Mouse (Mus musculus): Measurements from ENCODE around the gene Fgfr2. TPM values are rescaled to one million over a fixed set of nuclear protein-coding genes. Genes with fewer than 3 reads are reported as not detected.

Gene Fgfr2
- polyA plus RNA-seq, 1 experiment from 2014 or later, result 106 TPM

GRCm38 (mm10) chr7:133066776-133067175, 56.4 kb downstream of the Fgfr2 start:
- no peak overlapping the region for H3K4me2 ChIP-seq (ENCODE audit: low read depth, low read length)
- no peaks in the 10 kb centered on the region for H3K9me3 ChIP-seq (ENCODE audit: control insufficient read depth, low read length)
- H3K36me3 ChIP-seq (ENCODE audit: control insufficient read depth, insufficient read depth, low read length), result peaks cover 10% of the 10 kb centered on the region
- H3K9ac ChIP-seq (ENCODE audit: low read depth, low read length), result no peak overlapping the region
- H3K27me3 ChIP-seq (replicated peaks; ENCODE audit: control insufficient read depth, insufficient read depth, low read length), result no peaks in the 10 kb centered on the region
- no peak overlapping the region for H3K27ac ChIP-seq (replicated peaks; ENCODE audit: low read depth, low read length)
- no peaks in the 10 kb centered on the region; the same call in 1 of the 2 replicates for H3K4me1 ChIP-seq (ENCODE audit: control insufficient read depth, insufficient read depth, low read length)
- ATAC-seq (ENCODE audit: low read depth) (0 out of 2 replicates have a peak, but pooled peaks have one; percentile 12), DNase-seq (ENCODE audit: low spot score) (peak; percentile 77)
- H3K4me3 ChIP-seq (ENCODE audit: low read depth, low read length), result no peak overlapping the region
- 38% methylated on average over 6 of the region's 6 CpGs for WGBS

- no peaks in the 10 kb centered on the region for H3K27me3 ChIP-seq (replicated peaks; ENCODE audit: control insufficient read depth, insufficient read depth, low read length)
- DNase-seq (ENCODE audit: low spot score), result no peak
- H3K4me1 ChIP-seq (ENCODE audit: control insufficient read depth, insufficient read depth, low read length), result peaks cover 3% of the 10 kb centered on the region; the same call in 1 of the 2 replicates
- no peak overlapping the region for H3K4me2 ChIP-seq (ENCODE audit: low read depth, low read length)
- H3K27ac ChIP-seq (replicated peaks; ENCODE audit: low read depth, low read length), result no peak overlapping the region
- WGBS, result 87% methylated on average over 3 of the region's 3 CpGs
- H3K36me3 ChIP-seq (ENCODE audit: control insufficient read depth, insufficient read depth, low read length), result peaks cover 1% of the 10 kb centered on the region; the same call in 1 of the 2 replicates
- no peaks in the 10 kb centered on the region for H3K9me3 ChIP-seq (ENCODE audit: control insufficient read depth, low read length)
- H3K4me3 ChIP-seq (ENCODE audit: low read depth, low read length), result no peak overlapping the region
- ATAC-seq (ENCODE audit: low read depth), result no peak
- H3K9ac ChIP-seq (ENCODE audit: low read depth, low read length), result no peak overlapping the region
Measured at GRCm38 (mm10) chr7:133062055-133062454, 61.1 kb downstream of the Fgfr2 start.

- no peak overlapping the region for H3K9ac ChIP-seq (ENCODE audit: low read depth, low read length)
- DNase-seq (ENCODE audit: low spot score), result no peak
- H3K4me3 ChIP-seq (ENCODE audit: low read depth, low read length), result no peak overlapping the region
- H3K27ac ChIP-seq (replicated peaks; ENCODE audit: low read depth, low read length), result no peak overlapping the region
- no peak overlapping the region for H3K4me2 ChIP-seq (ENCODE audit: low read depth, low read length)
- H3K36me3 ChIP-seq (ENCODE audit: control insufficient read depth, insufficient read depth, low read length), result peaks cover 6% of the 10 kb centered on the region; the same call in 1 of the 2 replicates
- 88% methylated on average over 6 of the region's 6 CpGs for WGBS
- ATAC-seq (ENCODE audit: low read depth), result no peak
- no peaks in the 10 kb centered on the region for H3K9me3 ChIP-seq (ENCODE audit: control insufficient read depth, low read length)
- no peaks in the 10 kb centered on the region for H3K27me3 ChIP-seq (replicated peaks; ENCODE audit: control insufficient read depth, insufficient read depth, low read length)
- H3K4me1 ChIP-seq (ENCODE audit: control insufficient read depth, insufficient read depth, low read length), result 0 out of 2 replicates have a peak, but pooled peaks cover 3% of the 10 kb centered on the region
Measured at GRCm38 (mm10) chr7:133060170-133060569, 63.0 kb downstream of the Fgfr2 start.

GRCm38 (mm10) chr7:133059517-133060104, 63.5 kb downstream of the Fgfr2 start:
- Histone ChIP-seq H3K9ac (ENCODE audit: low read depth, low read length) (no peak overlapping the region), H3K27ac (replicated peaks; ENCODE audit: low read depth, low read length) (no peak overlapping the region), H3K36me3 (ENCODE audit: control insufficient read depth, insufficient read depth, low read length) (peaks cover 10% of the 10 kb centered on the region; the same call in 1 of the 2 replicates), H3K4me3 (ENCODE audit: low read depth, low read length) (no peak overlapping the region), H3K9me3 (ENCODE audit: control insufficient read depth, low read length) (no peaks in the 10 kb centered on the region), H3K27me3 (replicated peaks; ENCODE audit: control insufficient read depth, insufficient read depth, low read length) (no peaks in the 10 kb centered on the region), H3K4me1 (ENCODE audit: control insufficient read depth, insufficient read depth, low read length) (0 out of 2 replicates have a peak, but pooled peaks cover 3% of the 10 kb centered on the region), H3K4me2 (ENCODE audit: low read depth, low read length) (no peak overlapping the region)
- ATAC-seq (ENCODE audit: low read depth) (0 out of 2 replicates have a peak, but pooled peaks have one; percentile 26), DNase-seq (ENCODE audit: low spot score) (no peak)
- 50% methylated on average over 9 of the region's 9 CpGs for WGBS

GRCm38 (mm10) chr7:133059150-133059509, 64.0 kb downstream of the Fgfr2 start:
- WGBS, result 49% methylated on average over 6 of the region's 6 CpGs

GRCm38 (mm10) chr7:133058496-133059149, 64.5 kb downstream of the Fgfr2 start:
- ATAC-seq (ENCODE audit: low read depth), result no peak
- H3K4me2 ChIP-seq (ENCODE audit: low read depth, low read length), result no peak overlapping the region
- DNase-seq (ENCODE audit: low spot score), result no peak
- H3K27ac ChIP-seq (replicated peaks; ENCODE audit: low read depth, low read length), result no peak overlapping the region
- 0 out of 2 replicates have a peak, but pooled peaks cover 3% of the 10 kb centered on the region for H3K4me1 ChIP-seq (ENCODE audit: control insufficient read depth, insufficient read depth, low read length)
- peaks cover 10% of the 10 kb centered on the region; the same call in 1 of the 2 replicates for H3K36me3 ChIP-seq (ENCODE audit: control insufficient read depth, insufficient read depth, low read length)
- H3K9me3 ChIP-seq (ENCODE audit: control insufficient read depth, low read length), result no peaks in the 10 kb centered on the region
- no peak overlapping the region for H3K9ac ChIP-seq (ENCODE audit: low read depth, low read length)
- H3K27me3 ChIP-seq (replicated peaks; ENCODE audit: control insufficient read depth, insufficient read depth, low read length), result no peaks in the 10 kb centered on the region
- 88% methylated on average over 12 of the region's 12 CpGs for WGBS
- no peak overlapping the region for H3K4me3 ChIP-seq (ENCODE audit: low read depth, low read length)

More at GRCm38 (mm10) chr7:133059150-133059509, 64.0 kb downstream of the Fgfr2 start:
- Histone ChIP-seq H3K9ac (ENCODE audit: low read depth, low read length) (no peak overlapping the region), H3K4me2 (ENCODE audit: low read depth, low read length) (no peak overlapping the region), H3K9me3 (ENCODE audit: control insufficient read depth, low read length) (no peaks in the 10 kb centered on the region), H3K36me3 (ENCODE audit: control insufficient read depth, insufficient read depth, low read length) (peaks cover 10% of the 10 kb centered on the region; the same call in 1 of the 2 replicates), H3K27me3 (replicated peaks; ENCODE audit: control insufficient read depth, insufficient read depth, low read length) (no peaks in the 10 kb centered on the region), H3K4me1 (ENCODE audit: control insufficient read depth, insufficient read depth, low read length) (0 out of 2 replicates have a peak, but pooled peaks cover 3% of the 10 kb centered on the region), H3K27ac (replicated peaks; ENCODE audit: low read depth, low read length) (no peak overlapping the region), H3K4me3 (ENCODE audit: low read depth, low read length) (no peak overlapping the region)
- DNase-seq (ENCODE audit: low spot score) (no peak), ATAC-seq (ENCODE audit: low read depth) (no peak)

- no peaks in the 10 kb centered on the region for H3K9me3 ChIP-seq (ENCODE audit: control insufficient read depth, low read length)
- DNase-seq (ENCODE audit: low spot score) (no peak), ATAC-seq (ENCODE audit: low read depth) (no peak)
- H3K27me3 ChIP-seq (replicated peaks; ENCODE audit: control insufficient read depth, insufficient read depth, low read length), result no peaks in the 10 kb centered on the region
- H3K4me1 ChIP-seq (ENCODE audit: control insufficient read depth, insufficient read depth, low read length), result 0 out of 2 replicates have a peak, but pooled peaks cover 3% of the 10 kb centered on the region
- H3K4me2 ChIP-seq (ENCODE audit: low read depth, low read length), result no peak overlapping the region
- H3K36me3 ChIP-seq (ENCODE audit: control insufficient read depth, insufficient read depth, low read length), result peaks cover 13% of the 10 kb centered on the region; the same call in 1 of the 2 replicates
- no peak overlapping the region for H3K4me3 ChIP-seq (ENCODE audit: low read depth, low read length)
- WGBS, result 93% methylated on average over 8 of the region's 8 CpGs
- no peak overlapping the region for H3K9ac ChIP-seq (ENCODE audit: low read depth, low read length)
- no peak overlapping the region for H3K27ac ChIP-seq (replicated peaks; ENCODE audit: low read depth, low read length)
Measured at GRCm38 (mm10) chr7:133056924-133057323, 66.2 kb downstream of the Fgfr2 start.

- H3K36me3 ChIP-seq (ENCODE audit: control insufficient read depth, insufficient read depth, low read length), result peaks cover 13% of the 10 kb centered on the region; the same call in 1 of the 2 replicates
- WGBS, result 92% methylated on average over 5 of the region's 5 CpGs
Measured at GRCm38 (mm10) chr7:133054486-133054885, 68.7 kb downstream of the Fgfr2 start.

More at GRCm38 (mm10) chr7:133054486-133054885, 68.7 kb downstream of the Fgfr2 start:
- Histone ChIP-seq H3K4me2 (ENCODE audit: low read depth, low read length) (no peak overlapping the region), H3K4me3 (ENCODE audit: low read depth, low read length) (no peak overlapping the region), H3K4me1 (ENCODE audit: control insufficient read depth, insufficient read depth, low read length) (0 out of 2 replicates have a peak, but pooled peaks cover 1% of the 10 kb centered on the region), H3K27ac (replicated peaks; ENCODE audit: low read depth, low read length) (no peak overlapping the region), H3K27me3 (replicated peaks; ENCODE audit: control insufficient read depth, insufficient read depth, low read length) (no peaks in the 10 kb centered on the region), H3K9me3 (ENCODE audit: control insufficient read depth, low read length) (no peaks in the 10 kb centered on the region), H3K9ac (ENCODE audit: low read depth, low read length) (no peak overlapping the region)
- DNase-seq (ENCODE audit: low spot score), result no peak
- no peak for ATAC-seq (ENCODE audit: low read depth)
